Mouse (Mus musculus): ENCODE results near the gene Sh3gl3.
A peak's percentile ranks its signal among the peaks of the same experiment; 100 is the strongest.

Gene Sh3gl3

DNA sequence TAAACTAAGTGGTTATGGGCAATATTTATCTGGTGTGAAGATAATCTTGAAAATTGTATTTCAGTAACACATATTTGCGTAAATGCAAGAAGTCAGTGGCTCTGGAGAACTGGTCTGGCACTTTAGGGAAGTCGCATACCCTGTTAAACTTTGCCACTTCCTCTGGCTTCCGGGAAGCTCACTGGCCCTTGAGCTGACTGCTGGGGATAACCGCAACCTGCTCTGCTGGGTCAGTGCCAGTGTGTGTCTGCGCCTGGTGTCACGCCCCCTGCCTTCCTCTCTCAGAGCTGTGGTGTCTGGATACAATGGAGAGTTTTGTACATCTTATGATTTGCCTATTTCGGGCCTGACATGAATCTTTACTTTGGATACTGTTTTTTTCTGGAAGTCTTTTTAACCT is 119.8 kb downstream of the Sh3gl3 start:
- DNase-seq (ENCODE audit: low read depth) = peak; percentile 25

DNA sequence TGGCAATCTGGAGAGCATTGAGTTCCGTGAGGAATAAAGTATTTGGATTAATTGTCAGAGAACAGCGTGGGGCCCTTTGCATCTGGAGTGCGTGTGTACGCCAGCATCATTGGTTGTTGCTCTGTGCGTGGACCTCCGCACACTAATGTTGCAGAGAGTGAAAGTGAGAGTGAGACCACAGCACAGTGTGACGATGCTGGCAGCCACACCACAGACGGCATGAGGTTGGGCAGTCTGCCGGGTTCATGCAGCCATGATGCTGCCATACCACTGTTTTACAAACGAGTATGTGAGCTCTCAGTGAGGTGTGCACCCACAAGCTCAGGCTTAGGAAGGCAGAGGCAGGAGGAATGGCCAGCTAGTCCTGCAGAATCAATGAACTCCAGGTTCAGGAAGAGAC is 120.4 kb downstream of the Sh3gl3 start:
- no peak for DNase-seq (ENCODE audit: low read depth)

DNA sequence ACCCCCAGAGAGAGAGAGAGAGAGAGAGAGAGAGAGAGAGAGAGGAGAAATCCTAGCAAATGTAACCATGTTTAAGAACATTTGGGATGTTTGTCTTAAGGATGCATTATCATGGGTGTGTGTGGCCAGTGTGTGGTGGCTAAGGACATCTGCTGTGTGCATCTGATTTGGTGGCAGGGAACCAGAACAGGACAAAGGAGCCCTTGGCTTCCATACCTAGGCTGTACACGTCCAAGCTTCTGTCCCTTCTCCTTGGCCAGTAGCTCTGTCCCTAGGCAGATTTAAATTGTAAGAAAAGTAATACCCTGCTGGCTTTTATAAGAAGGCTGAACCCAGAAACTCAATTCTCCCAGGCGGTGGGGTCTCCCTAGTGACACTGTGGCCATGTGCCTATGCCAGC is 121.0 kb downstream of the Sh3gl3 start:
- no peak for DNase-seq (ENCODE audit: low read depth)

DNA sequence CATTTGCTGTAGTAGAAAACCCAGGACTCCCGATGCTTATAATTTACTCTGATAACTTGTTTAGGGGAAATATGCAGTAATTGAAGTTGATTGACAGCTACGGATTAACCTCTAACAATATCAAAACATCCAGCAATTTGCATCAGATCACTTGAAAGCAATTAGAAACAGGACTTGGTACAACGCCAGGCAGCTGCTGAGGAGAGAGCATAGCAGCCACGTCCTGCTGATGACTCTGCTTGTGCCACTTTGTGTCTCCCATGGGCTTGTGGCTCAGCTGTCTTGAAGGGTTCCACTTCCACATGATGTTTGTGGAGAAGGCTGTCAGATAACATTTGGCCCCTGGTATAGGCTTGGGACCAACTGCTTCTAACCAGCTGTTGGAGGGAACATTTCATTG is 134.8 kb downstream of the Sh3gl3 start:
- DNase-seq (ENCODE audit: low read depth) = no peak

DNA sequence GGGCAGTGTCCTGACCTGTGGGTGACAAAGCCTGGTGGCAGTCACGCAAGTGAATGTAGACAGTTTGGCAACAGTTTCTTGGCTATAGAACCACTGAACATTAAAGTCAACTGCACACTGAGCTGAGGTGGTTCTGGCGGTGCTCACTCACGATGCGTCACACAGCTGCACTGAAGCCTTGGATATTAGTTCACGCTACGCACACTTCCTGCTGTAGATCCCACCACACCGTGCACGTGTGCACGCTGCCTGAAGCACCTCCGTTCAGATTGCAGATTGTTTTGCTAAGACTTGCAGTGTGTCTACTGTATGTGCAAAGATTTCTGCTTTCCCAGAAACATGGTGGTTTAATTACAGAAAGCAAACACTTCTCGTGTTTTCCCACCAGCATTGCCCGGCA is 144.9 kb downstream of the Sh3gl3 start:
- no peak for DNase-seq (ENCODE audit: low read depth)

DNA sequence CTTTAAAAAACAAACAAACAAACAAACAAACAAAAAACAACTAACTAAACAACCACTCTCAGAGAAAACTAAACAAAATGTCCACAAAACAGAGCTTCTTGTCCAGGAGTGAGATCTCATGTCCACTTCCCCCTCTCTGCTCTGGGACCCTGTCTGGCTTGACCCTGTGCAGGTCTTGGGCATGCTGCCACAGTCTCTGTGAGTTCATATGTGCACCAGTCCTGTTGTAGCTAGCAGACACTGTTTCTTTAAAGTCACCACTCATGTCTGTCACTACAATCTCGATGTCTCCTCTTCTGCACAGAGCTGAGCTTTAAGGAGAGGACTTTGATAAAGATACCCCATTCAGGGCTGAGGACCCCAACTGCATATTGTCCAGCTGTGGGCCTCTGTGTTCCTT is 153.0 kb downstream of the Sh3gl3 start:
- no peak for DNase-seq (ENCODE audit: low read depth)

DNA sequence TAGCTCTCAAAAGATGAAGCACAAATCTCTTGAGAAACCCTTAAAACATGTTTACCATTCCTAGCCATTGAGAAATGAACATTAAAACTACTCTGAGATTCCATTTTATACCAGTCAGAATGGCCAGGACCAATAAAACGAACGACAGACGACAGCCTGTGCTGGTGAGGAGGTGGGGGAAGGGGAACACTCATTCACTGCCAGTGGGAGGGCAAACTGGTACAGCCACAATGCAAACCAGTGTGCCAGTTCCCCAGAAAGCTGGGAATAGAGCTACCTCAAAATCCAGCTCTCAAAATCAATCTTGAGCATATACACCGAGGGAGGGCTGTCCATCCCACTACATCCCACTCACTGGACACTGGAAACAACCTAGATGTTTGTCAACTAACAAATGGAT is 153.6 kb downstream of the Sh3gl3 start:
- no peak for DNase-seq (ENCODE audit: low read depth)

DNA sequence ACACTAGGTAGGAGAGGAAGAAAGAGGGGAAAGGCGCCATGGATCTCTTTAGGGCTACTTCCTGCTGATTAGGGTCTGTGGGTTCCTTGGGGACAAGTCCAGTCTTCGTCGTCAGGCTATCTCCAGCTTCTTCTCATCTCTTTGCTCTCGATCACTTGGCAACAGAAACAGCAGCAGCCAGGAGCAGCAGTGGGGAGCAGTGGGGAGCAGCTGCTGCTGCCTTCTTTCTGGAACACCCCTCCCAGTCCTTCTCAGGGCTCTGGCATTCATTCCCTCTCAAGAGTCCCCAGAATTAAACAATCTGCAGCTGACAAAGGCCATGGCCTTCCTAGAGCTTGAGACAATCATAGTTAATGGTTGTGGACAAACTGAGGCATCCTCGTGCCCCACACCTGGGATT is 154.2 kb downstream of the Sh3gl3 start:
- no peak for DNase-seq (ENCODE audit: low read depth)

DNA sequence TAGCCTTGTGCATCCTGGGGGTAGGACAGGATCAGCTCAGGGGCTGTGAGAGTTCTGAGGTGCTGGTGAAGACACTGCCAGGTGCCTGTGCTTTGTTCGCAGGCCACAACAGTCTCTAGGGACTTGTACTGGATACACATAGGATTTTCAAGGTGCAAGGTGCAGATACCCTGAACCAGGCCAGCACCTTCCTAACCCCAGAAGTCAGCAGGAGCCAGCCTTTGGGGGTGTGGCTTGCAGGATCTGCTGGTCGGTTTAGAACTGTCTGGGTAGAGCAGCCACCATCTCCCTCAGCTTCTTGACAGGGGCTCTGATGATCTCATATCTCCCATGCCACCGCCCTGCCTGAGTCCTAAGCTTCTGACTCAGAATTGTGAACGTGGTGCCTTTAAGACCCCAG is 156.2 kb downstream of the Sh3gl3 start:
- no peak for DNase-seq (ENCODE audit: low read depth)

DNA sequence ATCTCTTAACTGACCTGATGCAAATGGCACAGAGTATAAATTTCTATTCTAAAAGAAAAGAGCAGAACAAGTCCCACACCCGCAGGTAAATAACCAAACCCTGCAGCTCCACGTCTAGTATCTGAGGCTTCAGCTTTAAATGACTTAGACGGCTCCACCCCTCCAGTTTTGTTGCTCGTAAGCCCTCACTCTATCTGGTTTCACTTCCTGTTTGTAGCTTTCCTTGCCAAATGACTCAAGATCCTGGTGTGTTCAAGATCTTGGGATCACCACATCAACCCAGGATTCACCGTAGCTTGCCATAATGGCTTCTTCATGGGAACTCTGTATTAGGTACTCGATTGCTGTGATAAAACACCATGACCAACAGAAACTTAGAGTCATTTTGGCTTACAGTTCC is 157.2 kb downstream of the Sh3gl3 start:
- DNase-seq (ENCODE audit: low read depth) = no peak

DNA sequence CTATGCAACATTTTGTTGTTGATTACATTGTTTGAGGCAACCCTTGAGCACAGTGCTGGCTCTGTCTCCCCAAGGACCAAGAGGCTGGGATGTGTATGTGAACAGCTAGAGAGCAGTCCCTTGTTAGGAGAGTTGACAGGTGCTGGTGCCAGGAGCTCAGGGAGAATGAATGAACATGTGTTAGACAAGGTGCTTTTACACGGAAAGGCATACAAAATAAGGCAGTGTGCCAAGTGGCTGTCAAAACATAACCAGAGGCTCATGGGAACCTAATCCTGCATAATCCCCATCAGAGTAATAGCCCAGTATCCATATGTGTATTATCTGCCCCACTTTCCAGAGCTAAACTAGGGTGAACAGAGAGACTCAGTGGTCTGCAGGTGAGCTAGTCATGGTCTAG is 160.4 kb downstream of the Sh3gl3 start:
- DNase-seq (ENCODE audit: low read depth) = no peak

DNA sequence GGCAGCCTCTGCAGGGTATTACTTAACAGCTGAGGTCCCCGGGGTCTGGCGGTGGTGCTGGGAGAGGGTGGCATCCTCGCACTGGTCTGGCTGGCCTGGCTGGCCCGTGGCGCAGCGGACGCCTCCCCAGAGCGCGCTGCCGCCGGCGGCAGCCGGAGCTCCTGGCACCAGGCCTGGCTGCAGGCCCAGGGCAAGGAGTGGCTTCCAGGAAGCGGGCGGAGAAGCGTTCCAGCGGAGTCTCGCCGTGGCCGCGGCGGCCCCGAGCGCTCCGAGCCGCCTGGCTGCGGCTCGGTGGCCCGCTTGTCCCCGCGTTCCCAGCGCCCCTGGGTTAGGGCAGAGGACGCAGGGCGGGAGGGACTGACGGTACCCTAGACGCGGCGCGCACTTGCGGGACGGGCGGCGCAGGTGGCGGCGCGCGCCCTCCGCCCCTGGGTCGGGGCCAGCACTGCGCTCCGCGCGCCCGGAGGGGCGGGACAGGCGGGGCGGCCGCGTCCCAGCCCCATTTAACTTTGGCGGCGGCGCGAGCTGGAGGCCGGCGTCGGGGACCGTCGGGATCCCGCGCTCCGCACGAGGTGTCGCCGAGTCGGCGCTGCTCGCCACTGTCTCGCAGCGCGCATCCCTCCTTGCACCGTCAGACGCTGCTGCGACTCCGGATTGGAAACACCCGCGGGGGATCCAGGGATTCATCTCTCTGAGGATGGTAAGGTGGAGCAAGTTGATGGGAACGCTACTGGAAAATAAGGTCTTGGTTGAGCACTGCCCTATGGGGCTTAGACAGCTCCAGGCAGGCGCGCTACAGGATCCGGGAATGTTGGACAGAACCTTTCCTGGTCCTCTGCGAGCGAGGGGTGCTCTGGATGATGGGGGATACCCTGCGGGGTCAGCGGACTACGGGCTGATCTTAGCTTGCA is 161.8 kb downstream of the Sh3gl3 start, which contains the start of gene Adamtsl3:
Gene Adamtsl3, plus strand, starts transcription at position 484 of the 911 bp plus-strand sequence.
- no peak for DNase-seq (ENCODE audit: low read depth)

DNA sequence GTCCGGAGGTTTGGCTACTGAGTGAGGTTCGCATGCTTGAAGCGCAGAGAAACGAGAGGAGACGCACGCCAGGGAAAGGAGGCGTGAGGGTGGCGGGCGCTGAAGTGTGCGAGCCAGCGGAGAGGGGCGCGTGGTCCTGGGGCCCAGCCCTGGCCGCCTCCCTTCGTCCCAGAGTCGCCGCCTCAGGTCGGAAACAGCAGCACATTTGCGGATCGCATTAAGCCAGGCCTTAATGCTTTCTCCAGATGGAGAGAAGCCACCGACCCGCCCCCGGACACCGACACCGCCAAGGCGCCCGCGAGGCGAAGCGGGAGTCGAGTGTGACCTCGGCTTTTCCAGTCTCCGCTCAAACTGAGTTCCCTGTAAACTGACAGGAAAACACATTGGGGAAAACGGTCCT is 162.5 kb downstream of the Sh3gl3 start:
- DNase-seq (ENCODE audit: low read depth) = no peak

DNA sequence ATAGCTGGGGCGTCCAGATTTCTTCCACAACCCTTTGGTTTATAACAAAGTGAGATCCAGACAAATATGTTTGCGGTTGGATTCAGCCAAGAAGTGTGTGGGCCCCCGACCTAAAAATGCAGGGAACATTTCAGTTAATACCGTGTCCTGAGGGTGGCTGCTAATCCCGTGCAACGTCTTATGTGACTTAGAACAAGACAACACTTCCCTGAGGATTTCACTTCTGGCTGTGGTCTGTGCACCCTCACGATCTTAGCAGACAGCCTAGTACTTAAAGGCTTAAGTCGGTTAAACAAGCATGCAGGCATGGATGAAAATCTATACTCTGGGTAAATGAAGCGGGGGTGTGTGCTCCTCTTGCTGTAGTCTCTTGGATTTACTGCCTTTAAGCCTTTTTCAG is 164.5 kb downstream of the Sh3gl3 start:
- no peak for DNase-seq (ENCODE audit: low read depth)

DNA sequence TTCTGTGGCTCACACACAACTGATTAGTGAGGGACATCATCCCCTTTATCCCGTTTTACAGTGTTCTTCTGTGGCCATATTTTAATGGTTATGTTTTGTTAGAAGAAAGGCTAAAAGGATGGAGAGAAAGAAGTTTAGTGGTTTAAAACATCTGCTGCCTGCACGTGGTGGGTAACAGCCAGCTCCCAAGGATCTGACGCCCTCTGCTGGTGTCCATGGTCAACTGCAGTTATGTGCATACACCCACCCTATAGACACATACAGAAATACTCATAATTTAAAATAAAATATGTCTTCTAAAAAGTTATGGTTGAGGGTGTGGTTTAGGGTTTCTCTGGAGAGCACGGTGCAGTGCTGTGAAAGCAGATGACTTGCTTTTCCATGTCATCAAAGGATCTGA is 164.9 kb downstream of the Sh3gl3 start:
- DNase-seq (ENCODE audit: low read depth) = no peak

DNA sequence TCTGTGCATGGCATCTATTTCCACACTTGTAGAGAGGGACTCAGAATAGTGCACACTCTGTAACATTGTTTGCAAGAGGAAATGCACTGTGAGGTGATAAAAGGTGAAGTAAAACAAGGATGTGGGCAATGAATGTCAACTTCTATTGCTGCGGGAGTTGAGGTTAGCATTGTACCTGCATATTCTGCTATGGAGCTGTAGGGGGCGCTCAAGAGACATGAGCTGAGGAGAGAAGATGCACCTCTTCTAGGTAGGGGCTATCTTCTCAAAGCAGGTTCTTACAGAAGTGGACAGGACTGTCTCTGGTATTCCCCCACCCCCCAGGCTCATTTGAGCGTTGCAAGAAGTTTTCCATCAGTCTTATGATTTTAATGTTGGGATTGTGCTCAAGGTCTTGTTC is 165.6 kb downstream of the Sh3gl3 start:
- peak; percentile 59 for DNase-seq (ENCODE audit: low read depth)

DNA sequence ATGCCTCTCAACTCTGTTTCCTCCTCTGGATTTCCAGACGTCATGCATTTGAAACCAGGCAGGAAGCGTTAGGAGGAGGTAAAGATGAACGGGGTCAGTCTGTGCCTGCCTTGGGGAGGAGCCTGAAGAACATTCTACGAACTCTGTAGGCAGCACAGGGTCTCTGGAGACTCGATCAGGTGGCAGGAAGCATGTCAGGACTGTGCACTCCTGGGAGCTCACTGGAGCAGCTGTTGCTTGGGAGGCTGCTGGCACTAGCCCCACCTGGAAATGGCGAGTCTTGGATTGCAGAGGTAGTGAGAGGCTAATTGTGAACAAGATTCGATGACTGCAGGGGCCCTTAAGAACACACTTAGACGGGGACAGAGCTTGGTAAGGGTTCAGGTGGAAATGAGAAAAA is 167.8 kb downstream of the Sh3gl3 start:
- DNase-seq (ENCODE audit: low read depth) = no peak

DNA sequence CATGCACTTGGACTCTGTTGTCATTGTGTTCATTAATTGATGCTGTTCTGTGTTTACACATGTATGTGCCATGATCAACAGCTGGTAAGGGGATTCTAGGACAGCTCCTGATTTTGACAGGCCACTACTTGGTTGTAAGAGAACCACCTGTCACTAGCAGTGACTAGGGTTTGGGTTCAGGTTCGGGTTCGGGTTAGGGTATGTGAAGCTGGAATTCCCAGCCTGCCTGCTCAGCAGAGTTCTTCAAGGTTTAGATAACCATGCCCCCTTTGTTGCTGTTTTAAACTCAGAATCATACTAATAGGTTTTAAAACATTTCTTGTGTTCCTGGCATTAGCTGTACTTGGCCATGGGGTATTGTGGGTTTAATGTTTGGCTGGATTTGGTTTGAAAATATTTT is 173.1 kb downstream of the Sh3gl3 start:
- DNase-seq (ENCODE audit: low read depth) = no peak

DNA sequence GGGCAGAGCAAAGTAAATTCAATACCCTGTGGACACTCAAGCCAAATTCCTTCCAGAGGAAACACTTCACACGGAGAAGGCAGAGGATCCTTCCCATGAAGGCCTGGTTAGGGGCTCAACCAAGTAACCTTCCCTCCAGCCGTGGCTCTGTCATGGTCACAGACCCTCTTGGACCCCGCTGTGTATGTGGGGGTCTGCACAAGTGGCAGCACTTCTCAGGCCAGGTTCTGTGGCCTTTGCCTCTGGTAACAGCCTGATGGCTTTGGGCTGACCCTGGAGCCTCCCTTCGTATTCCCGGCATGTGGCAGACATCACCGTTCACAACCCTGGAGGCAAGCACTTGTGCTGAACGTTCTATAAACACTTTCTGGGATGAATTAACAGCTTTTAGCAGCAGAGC is 176.2 kb downstream of the Sh3gl3 start:
- DNase-seq (ENCODE audit: low read depth) = no peak

DNA sequence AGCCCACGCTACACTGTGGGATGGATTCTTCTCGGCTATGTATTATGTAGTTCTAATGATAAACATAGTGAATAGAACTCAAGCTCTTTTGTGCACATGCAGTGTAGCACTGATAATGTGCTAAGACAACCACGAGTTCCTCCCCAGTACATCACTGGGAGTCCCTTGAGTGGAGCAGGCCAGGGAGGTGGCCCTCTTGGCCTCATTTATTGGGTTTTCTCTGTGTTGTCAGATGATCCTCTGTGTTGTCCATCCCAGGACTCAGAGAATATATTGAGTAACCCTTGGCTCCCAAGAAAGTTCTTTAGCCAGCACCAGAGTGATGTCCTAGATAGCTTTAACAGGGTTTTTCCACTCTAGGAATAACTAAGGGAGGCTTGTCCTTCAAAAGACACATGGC is 176.8 kb downstream of the Sh3gl3 start:
- no peak for DNase-seq (ENCODE audit: low read depth)

Measured in 416B (cell line).